Mouse (Mus musculus) megakaryocyte, adult 5-6 weeks (primary cell): ENCODE measurements around the gene Atp6v0a1. TPM values are rescaled to one million over a fixed set of nuclear protein-coding genes. Genes with fewer than 3 reads are reported as not detected.

Experiments used
- total RNA-seq, 2 experiments: library from RNA; stranded (forward) in 1 of 2; stranded (reverse) in 1 of 2; fragments of 153-499, 151-499 nt in 1 of 2; fragments of 221-1000, 200-1000 nt in 1 of 2; gene quantifications; 2 replicates each; pipeline versions ENCODE4 v1.2.3 to v1.2.4; 2015 to 2017

Atp6v0a1 gene
- total RNA-seq, 2 experiments from 2014 or later: 35.2 to 42.9 TPM

Other genes starting within 250 kb of the Atp6v0a1 start
- not detected in 2 replicates for gene Kcnh4, start 249.5 kb upstream of the Atp6v0a1 start, total RNA-seq (2015)
- not detected in 2 replicates for gene Kcnh4, start 249.5 kb upstream of the Atp6v0a1 start, total RNA-seq (2017)
- gene Hcrt, start 246.5 kb upstream of the Atp6v0a1 start, total RNA-seq (2015): not detected in 2 replicates
- not detected in 2 replicates for gene Hcrt, start 246.5 kb upstream of the Atp6v0a1 start, total RNA-seq (2017)
- gene Ghdc, start 238.5 kb upstream of the Atp6v0a1 start, total RNA-seq (2015): 4.6 and 5.6 TPM in 2 replicates
- 4.6 and 6.6 TPM in 2 replicates for gene Ghdc, start 238.5 kb upstream of the Atp6v0a1 start, total RNA-seq (2017)
- 40.9 and 47.6 TPM in 2 replicates for gene Stat5b, start 158.7 kb upstream of the Atp6v0a1 start, total RNA-seq (2015)
- 50.6 and 53.2 TPM in 2 replicates for gene Stat5b, start 158.7 kb upstream of the Atp6v0a1 start, total RNA-seq (2017)
- 20.0 and 22.5 TPM in 2 replicates for gene Stat5a, start 150.1 kb upstream of the Atp6v0a1 start, total RNA-seq (2015)
- gene Stat5a, start 150.1 kb upstream of the Atp6v0a1 start, total RNA-seq (2017): 22.5 and 23.7 TPM in 2 replicates
- gene Stat3, start 69.9 kb upstream of the Atp6v0a1 start, total RNA-seq (2015): 61.5 and 79.5 TPM in 2 replicates
- 103 and 184 TPM in 2 replicates for gene Stat3, start 69.9 kb upstream of the Atp6v0a1 start, total RNA-seq (2017)
- not detected in 2 replicates for gene Cavin1, start 38.6 kb upstream of the Atp6v0a1 start, total RNA-seq (2015)
- 0.15 TPM in 1 of 2 replicates, not detected in the other for gene Cavin1, start 38.6 kb upstream of the Atp6v0a1 start, total RNA-seq (2017)
- gene Naglu, start 60.6 kb downstream of the Atp6v0a1 start, total RNA-seq (2015): 7.2 and 7.9 TPM in 2 replicates
- gene Naglu, start 60.6 kb downstream of the Atp6v0a1 start, total RNA-seq (2017): 8.9 and 9.1 TPM in 2 replicates
- gene Hsd17b1, start 69.0 kb downstream of the Atp6v0a1 start, total RNA-seq (2015): 0.11 and 0.45 TPM in 2 replicates
- gene Hsd17b1, start 69.0 kb downstream of the Atp6v0a1 start, total RNA-seq (2017): 0.29 TPM in 1 of 2 replicates, not detected in the other
- 10.6 and 13.1 TPM in 2 replicates for gene Coasy, start 73.1 kb downstream of the Atp6v0a1 start, total RNA-seq (2015)
- gene Coasy, start 73.1 kb downstream of the Atp6v0a1 start, total RNA-seq (2017): 11.4 and 15.8 TPM in 2 replicates
- gene Mlx, start 77.8 kb downstream of the Atp6v0a1 start, total RNA-seq (2015): 62.7 and 64.8 TPM in 2 replicates
- gene Mlx, start 77.8 kb downstream of the Atp6v0a1 start, total RNA-seq (2017): 79.3 and 96.0 TPM in 2 replicates
- 11.5 and 14.9 TPM in 2 replicates for gene Psmc3ip, start 86.0 kb downstream of the Atp6v0a1 start, total RNA-seq (2015)
- 21.3 and 24.1 TPM in 2 replicates for gene Psmc3ip, start 86.0 kb downstream of the Atp6v0a1 start, total RNA-seq (2017)
- 15.9 and 17.2 TPM in 2 replicates for gene Retreg3, start 110.4 kb downstream of the Atp6v0a1 start, total RNA-seq (2015)
- gene Retreg3, start 110.4 kb downstream of the Atp6v0a1 start, total RNA-seq (2017): 48.1 and 53.1 TPM in 2 replicates
- gene Tubg1, start 110.5 kb downstream of the Atp6v0a1 start, total RNA-seq (2015): 14.5 and 15.2 TPM in 2 replicates
- gene Tubg1, start 110.5 kb downstream of the Atp6v0a1 start, total RNA-seq (2017): 32.2 and 34.4 TPM in 2 replicates
- not detected in 2 replicates for gene Tubg2, start 146.5 kb downstream of the Atp6v0a1 start, total RNA-seq (2015)
- gene Tubg2, start 146.5 kb downstream of the Atp6v0a1 start, total RNA-seq (2017): not detected in 2 replicates
- gene Cntnap1, start 161.1 kb downstream of the Atp6v0a1 start, total RNA-seq (2015): not detected in 2 replicates
- 0.07 TPM in 1 of 2 replicates, not detected in the other for gene Cntnap1, start 161.1 kb downstream of the Atp6v0a1 start, total RNA-seq (2017)
- gene Plekhh3, start 161.9 kb downstream of the Atp6v0a1 start, total RNA-seq (2015): 0.96 and 1.6 TPM in 2 replicates
- gene Plekhh3, start 161.9 kb downstream of the Atp6v0a1 start, total RNA-seq (2017): 1.8 and 3.8 TPM in 2 replicates
- gene Ccr10, start 166.0 kb downstream of the Atp6v0a1 start, total RNA-seq (2015): 0.11 TPM in 1 of 2 replicates, not detected in the other
- 0.07 and 0.37 TPM in 2 replicates for gene Ccr10, start 166.0 kb downstream of the Atp6v0a1 start, total RNA-seq (2017)
- 20.0 and 20.8 TPM in 2 replicates for gene Ezh1, start 217.0 kb downstream of the Atp6v0a1 start, total RNA-seq (2015)
- gene Ezh1, start 217.0 kb downstream of the Atp6v0a1 start, total RNA-seq (2017): 20.0 and 20.1 TPM in 2 replicates
- gene Ramp2, start 236.6 kb downstream of the Atp6v0a1 start, total RNA-seq (2015): not detected in 2 replicates
- not detected in 2 replicates for gene Ramp2, start 236.6 kb downstream of the Atp6v0a1 start, total RNA-seq (2017)
- 169 and 184 TPM in 2 replicates for gene Vps25, start 244.3 kb downstream of the Atp6v0a1 start, total RNA-seq (2015)
- 54.6 and 55.7 TPM in 2 replicates for gene Vps25, start 244.3 kb downstream of the Atp6v0a1 start, total RNA-seq (2017)